Mouse (Mus musculus): ENCODE results near the gene Ptges3. TPM values are rescaled to one million over a fixed set of nuclear protein-coding genes. Genes with fewer than 3 reads are reported as not detected.
A peak's percentile ranks its signal among the peaks of the same experiment; 100 is the strongest.
"Not testable (repeated sequence)": the region's sequence is repeated elsewhere in the genome, so short reads cannot be mapped to it uniquely, and the experiment has no call there.

The Ptges3 gene
- total RNA-seq, 2 experiments from 2014 or later = 247 to 310 TPM

DNA sequence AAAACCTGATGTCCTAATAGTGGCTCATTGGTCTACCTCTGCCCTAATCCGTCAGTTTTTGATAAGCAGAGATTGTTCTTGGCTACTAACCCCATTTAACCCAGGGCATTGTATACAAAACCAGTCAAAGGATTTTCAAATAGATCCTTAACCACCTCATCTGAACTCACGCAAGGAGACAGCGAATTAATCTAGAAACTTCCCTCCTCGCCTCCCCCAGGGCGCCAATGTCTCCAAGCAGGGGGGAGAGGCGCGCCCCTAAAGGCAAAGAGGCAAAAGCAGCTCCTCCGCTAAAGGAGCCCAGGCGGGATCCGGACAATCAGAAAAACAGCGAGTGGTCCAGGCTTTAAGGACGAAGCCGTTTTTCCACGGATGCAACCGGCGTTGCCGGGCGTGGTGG, 570 bp upstream of the Ptges3 start:
- peak; percentile 4 for ATAC-seq (replicated peaks; ENCODE audit: poor library complexity)

DNA sequence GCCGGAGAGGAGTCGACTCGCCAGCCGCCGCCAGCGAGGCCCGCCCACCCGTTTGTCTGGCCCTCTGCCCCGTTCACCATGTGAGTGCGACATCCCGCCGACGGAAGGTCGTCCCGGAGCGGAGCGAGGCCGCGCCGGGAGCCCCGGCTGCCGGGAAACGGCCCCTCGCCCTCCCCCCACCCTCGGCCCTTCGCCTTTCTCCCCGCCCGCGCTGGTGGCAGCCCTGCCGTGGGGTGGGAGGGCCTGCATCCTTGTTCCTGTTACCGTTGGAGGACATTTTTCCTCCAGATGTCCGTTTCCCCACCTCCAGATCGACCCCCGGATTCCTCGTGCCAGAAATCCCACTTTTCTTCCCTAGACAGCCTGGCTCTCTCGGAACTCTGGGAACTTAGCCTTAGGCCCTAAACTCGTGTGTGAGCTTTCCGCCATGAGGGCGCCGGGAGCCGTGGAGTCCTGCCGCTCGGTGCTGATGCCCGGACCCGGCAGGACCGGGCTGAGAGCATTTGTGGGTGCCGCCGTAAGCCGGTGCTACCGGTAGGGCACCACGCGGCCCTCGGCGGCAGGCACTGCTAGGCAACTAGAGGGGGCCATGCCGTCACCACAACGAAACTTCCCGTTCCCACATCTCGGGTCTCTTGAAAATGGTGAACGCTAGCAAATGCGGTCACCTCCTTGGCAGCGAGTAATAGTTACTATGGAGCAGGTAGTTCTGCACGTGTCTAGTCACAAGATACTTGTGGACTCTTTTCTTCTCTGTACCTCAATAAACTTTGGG, 640 bp downstream of the Ptges3 start:
- ATAC-seq (replicated peaks; ENCODE audit: poor library complexity) = peak; percentile 63

DNA sequence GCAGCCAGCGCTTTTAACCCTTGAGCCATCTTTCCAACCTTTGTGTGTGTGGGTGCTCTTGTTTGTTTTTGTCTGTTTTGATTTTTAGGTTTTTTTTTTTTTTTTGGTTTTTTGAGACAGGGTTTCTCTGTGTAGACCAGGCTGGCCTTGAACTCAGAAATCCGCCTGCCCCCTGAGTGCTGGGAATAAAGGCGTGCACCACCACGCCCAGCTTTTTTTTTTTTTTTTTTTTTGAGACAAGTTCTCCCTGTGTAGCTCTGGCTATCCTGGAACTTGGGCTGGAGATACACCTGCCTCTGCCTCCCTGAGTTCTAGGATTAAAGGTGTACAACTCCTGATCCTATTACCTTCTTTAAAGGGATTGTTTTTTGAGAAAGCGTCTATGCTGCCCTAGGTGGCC, 2.4 kb downstream of the Ptges3 start:
- no peak for ATAC-seq (replicated peaks; ENCODE audit: poor library complexity)

DNA sequence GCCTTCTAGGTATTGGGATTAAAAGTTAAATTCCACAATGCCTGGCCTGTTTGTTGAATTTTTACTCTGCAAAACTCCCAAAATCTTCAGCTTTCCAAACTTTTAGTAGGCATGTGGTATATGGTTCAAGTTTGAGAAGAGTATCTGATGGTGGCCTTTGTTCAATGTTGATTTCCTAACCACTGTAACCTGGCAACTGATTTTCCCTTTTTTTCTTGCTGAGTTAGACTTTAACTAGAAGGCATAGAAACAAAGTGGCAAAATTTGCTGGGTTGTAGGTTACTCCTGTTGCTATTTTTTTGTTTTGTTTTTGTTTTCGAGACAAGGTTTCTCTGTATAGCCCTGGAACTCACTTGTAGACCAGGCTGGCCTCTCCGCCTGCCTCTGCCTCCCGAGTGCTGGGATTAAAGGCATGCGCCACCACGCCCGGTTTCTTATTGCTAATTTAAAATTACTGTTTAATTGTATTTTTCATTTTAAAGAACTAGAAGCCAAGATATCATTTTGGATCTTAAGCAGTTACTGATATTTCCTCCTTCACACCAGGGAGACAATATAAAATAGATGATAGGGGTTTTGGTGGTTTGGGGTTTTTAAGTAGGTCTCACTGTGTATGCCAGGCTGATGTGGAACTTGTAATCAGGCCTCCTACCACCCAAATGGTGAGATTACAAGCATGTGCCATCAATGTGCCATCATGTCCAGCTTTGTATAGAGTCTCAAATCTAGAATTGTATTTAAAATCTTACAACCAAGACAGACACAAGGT, 3.7 kb downstream of the Ptges3 start:
- ATAC-seq (replicated peaks; ENCODE audit: poor library complexity) = no peak

DNA sequence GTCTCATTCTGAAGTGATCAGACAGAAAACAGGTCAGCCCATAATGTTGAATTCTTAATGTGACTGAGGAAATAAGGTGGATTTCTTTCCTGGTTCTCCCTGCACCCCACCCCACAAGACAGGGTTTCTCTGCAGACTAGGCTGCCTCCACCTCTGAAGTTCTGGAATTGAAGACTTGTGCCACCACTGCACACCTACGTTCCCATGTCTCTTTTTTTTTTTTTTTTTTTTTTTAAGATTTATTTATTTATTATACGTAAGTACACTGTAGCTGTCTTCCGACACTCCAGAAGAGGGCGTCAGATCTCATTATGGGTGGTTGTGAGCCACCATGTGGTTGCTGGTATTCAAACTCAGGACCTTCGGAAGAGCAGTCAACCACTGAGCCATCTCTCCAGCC, 7.3 kb downstream of the Ptges3 start:
- no peak for ATAC-seq (replicated peaks; ENCODE audit: poor library complexity)

DNA sequence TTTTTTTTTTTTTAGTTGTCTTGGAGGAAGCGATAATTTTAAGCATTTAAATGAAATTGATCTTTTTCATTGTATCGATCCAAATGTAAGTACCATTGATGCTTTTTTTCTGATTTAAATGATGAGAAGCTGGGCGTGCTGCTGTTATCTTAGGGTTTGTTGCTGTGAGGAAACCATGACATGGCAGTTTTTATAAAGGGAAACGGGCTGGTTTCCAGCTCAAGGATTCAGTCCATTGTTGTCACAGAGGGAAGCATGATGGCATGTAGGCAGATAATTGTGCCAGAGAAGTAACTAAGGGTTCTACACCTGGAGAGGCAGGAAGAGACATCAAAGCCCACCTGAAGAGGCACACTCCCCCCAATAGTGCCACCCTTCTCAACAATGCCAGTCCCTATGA, 10.4 kb downstream of the Ptges3 start:
- peak; percentile 76 for ATAC-seq (replicated peaks; ENCODE audit: poor library complexity)

DNA sequence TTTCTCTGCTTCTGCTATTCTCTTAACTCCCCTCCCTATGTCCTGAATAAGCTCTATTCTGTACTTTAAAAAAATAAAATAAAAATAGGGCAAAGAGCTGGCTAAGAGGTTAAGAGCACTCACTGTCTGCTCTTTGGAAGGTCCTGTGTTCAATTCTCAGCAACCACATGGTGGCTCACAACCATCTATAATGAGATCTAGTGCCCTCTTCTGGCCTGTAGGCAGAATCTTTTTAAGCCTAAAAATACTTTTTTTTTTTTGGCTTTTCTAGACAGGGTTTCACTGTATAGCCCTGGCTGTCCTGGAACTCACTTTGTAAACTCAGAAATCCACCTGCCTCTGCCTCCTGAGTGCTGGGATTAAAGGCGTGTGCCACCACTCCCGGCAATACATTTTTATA, 11.7 kb downstream of the Ptges3 start:
- ATAC-seq (replicated peaks; ENCODE audit: poor library complexity) = not testable (repeated sequence)

DNA sequence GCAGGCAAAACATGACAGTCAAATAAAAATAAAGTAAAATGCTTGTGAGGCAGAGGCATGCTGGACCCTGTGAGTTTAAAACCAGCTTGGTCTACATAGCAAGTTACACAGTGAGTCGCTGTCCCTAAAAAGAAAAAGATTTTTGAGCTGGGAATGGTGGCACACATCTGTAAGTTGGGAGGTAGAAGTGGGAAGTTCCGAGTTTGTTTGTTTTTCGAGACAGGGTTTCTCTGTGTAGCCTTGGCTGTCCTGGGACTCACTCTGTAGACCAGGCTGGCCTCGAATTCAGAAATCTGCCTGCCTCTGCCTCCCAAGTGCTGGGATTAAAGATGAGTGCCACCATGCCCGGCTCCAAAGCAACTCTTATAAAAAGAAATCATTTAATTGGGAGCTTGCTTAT, 19.5 kb downstream of the Ptges3 start:
- ATAC-seq (replicated peaks; ENCODE audit: poor library complexity) = not testable (repeated sequence)

DNA sequence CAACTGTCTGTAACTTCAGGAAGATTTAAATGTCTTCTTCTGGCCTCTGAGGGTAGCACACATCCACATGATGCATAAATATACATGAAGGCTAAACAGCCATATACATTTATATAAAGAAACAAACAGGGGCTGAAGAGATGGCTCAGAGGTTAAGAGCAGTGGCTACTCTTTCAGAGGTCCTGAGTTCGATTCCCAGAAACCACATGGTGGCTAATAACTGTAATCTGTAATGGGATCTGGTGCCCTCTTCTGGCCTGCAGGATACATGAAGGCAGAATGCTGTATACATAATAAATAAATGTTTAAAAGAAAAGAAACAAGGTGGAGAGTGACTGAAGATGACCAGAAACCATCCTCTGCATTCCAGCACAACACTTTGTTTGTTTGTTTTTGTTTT, 21.7 kb downstream of the Ptges3 start:
- ATAC-seq (replicated peaks; ENCODE audit: poor library complexity) = no peak

DNA sequence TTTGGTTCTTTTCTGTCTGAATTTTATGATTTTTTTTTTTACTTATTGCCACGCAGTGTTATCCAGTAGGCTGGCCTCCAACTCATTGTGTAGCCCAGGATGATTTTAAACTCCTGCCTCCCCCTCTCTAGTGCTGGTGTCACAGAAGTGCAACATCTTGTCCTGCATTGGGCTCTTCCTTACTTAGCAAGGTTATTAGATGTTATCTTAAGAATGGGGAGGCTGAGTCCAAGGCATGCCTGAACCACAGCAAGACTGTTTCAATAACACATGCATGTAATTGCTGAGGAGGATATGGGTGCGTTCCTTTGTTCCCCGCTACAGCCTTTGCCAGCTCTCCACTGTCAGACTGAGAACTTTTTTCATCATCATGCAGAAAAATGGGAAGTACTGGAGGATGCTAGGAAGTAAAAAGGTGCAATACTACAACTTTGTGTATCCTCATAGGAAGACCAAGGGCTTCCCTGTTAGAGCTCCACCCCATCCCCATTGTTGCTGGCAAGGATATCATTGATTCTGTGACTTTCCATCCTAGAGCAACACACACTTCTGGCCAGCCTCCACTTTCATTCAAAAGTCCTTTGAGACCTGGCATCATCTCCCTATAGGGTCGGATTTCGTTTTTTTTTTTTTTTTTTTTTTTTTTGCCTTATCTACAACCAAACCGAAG, 23.2 kb downstream of the Ptges3 start:
- peak; percentile 7; the same call in 1 of the 2 replicates for ATAC-seq (replicated peaks; ENCODE audit: poor library complexity)

DNA sequence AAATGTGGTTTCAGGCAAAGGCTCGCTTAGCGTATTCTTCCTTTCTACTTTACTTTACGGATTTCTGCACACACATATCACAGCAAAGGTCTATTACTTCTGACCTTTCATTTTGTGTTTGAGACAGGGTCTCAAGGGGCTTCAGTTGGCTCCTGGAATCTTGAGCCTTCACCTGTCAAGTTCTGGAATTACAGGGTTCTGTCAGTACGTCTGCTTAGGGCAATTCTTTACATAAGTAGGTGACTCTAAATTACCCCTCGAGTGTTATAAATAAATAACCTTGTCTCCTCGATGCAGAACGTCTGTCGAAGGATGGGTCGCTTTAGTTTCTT, 23.7 kb downstream of the Ptges3 start:
- ATAC-seq (replicated peaks; ENCODE audit: poor library complexity) = no peak

DNA sequence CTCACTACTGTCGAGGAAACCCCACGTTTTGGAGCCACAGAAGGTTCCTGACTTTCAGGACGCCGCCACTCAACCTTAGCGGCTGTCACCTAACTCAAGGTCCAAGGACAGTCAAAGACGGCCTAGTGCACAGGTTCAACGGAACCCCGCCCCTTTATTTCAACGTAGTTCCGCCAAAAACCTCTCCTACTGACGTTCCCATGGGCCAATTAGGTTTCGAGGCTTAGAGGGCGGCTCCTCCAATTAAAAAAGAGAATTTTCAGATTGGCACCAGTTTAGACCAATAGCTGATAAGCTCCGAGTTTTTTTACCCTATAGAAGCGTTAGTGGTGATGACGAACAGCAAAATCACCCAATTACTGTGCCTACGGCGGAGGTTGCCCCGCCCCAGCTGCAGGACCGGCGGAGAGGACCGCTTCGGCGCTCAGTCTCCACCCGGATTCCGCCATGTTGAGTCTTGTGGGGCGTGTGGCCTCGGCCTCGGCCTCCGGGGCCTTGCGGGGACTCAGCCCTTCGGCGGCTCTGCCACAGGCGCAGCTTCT, 24.2 kb downstream of the Ptges3 start, which contains the start of gene Atp5b:
Gene Atp5b (plus strand): TSS at position 394 of the 542 bp plus-strand sequence.
- peak; percentile 87 for ATAC-seq (replicated peaks; ENCODE audit: poor library complexity)

DNA sequence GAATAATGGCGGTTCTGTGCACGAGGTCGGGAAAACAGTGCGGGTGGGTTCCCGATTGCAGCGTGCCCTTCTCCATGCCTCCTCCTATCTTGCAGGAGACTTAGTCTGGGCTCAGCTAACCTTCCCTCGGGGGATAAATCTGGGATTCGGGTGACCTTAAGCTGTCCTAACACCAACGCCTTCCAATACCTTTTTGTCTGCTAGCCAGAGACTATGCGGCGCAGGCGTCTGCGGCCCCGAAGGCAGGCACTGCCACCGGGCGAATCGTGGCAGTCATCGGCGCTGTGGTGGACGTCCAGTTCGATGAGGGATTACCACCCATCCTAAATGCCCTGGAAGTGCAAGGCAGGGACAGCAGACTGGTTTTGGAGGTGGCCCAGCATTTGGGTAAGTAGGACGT, 24.9 kb downstream of the Ptges3 start:
- ATAC-seq (replicated peaks; ENCODE audit: poor library complexity) = no peak

DNA sequence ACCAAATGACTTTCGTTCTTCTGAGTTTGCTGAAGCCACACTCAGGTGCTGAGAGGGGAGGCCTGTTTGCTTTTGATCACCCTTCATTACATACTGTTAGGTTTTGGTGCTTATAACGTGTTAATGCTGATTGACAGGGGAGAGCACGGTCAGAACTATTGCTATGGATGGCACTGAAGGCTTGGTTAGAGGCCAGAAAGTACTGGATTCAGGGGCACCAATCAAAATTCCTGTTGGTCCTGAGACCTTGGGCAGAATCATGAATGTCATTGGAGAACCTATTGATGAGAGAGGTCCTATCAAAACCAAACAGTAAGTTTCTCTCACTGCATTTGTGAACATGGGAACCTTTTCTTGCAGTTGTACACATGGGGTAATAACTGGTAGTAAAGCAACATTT, 25.4 kb downstream of the Ptges3 start:
- ATAC-seq (replicated peaks; ENCODE audit: poor library complexity) = no peak

DNA sequence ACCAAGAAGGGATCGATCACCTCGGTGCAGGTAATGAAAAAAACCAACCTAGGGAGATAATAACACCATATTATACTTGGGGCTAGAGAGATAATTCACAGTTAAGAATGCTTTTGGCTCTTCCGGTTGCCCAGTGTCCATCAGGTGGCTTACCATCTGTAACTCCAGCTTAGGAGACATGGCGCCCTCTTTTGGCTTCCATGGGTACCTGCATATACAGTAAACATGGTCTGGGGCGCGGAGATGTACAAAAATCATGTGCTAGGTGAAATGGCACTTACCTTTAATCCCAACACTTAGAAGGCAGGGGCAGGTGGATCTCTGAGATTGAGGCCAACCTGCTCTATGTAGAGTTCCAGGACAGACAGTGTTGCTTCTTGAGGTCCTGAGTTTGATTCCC, 27.6 kb downstream of the Ptges3 start:
- ATAC-seq (replicated peaks; ENCODE audit: poor library complexity) = peak; percentile 12; the same call in 1 of the 2 replicates

DNA sequence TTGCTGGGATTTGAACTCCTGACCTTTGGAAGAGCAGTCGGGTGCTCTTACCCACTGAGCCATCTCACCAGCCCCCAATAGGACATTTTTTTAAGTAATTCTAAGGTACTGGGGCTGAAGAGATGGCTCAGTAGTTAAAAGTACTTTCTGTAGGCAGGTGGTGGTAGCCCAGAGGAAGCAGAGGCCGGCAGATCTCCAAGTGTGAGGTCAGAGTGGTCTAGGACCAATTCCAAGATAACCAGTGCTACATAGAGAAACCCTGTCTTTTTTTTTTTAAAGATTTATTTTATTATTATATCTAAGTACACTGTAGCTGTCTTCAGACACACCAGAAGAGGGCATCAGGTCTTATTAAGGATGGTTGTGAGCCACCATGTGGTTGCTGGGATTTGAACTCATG, 28.5 kb downstream of the Ptges3 start:
- ATAC-seq (replicated peaks; ENCODE audit: poor library complexity) = not testable (repeated sequence)

DNA sequence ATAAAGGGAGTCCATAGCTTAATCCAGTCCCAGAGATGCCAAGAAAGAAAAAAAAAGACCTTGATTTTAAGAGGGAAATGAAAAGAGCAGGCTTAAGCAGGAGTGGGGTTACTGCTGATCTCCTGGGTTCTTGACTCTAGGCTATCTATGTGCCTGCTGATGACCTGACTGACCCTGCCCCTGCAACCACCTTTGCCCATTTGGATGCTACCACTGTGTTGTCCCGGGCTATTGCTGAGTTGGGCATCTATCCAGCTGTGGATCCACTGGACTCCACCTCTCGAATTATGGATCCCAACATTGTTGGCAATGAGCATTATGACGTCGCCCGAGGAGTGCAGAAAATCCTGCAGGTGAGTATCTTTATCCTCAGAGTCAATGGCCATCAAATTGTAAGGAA, 29.4 kb downstream of the Ptges3 start:
- ATAC-seq (replicated peaks; ENCODE audit: poor library complexity) = no peak

DNA sequence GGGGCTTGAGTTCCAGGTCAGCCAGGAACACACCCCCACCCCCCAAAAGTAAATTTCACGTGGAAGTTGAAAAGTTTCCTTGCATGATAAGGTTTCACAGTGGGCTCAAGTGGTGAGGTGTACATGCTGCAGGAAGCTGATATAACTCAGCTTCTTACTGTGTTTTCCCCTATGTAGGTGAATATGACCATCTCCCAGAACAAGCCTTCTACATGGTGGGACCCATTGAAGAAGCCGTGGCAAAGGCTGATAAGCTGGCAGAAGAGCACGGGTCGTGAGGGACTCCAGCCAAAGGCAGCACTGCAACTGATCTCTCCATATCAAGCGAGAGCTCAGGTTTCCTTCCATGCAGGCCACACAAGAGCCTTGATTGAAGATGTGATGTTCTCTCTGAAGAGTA, 31.1 kb downstream of the Ptges3 start:
- no peak for ATAC-seq (replicated peaks; ENCODE audit: poor library complexity)

DNA sequence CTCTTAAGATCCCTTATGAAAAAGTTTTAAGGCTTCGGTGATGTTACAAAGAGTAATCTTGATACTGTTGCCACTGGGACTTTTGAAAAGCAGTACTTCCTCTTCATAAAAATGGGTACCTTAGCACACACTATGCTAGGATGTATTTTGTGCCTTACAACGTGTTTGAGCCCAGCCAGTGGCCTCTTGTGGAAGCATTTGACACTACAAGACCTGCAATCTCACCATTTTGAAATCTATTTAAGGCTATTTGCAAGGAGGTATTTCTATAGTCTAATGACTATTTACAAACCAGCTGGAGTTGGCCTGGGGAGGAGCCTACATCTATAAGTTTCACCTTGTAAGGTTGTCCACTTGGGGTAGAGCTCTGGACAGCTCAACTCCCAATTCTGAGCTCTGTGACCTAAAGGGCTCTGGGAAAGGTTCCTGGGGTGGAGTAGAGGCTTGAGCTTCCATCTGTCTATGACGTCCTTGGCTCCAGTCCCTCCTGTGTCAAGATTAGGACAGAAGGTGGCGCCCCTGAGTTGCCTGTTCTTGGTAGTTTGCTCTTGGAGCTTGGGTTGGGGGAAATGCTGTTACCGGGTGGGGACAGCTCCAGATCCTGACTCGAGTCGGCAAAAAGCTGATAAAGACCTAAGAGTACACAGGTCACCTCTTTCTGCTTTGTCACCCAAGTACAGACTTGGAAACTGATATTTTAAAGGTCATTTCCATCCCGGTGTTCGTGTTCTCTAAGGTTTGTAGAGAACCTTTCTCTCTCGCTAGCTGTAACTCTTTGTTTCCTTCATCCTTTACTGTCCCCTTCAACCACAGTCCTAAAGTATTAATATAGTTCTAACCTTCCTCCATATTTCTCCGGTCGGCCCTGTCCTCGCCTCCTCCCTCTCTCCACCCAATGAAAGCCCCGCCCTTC, 32.2 kb downstream of the Ptges3 start:
- ATAC-seq (replicated peaks; ENCODE audit: poor library complexity) = peak; percentile 47

Data from megakaryocyte progenitor cell, adult 5-6 weeks (primary cell).